Mouse (Mus musculus) limb, embryonic 12.5 days (tissue): Measurements from ENCODE around the gene Olfr128. TPM values are rescaled to one million over a fixed set of nuclear protein-coding genes. Genes with fewer than 3 reads are reported as not detected.
"Not testable (repeated sequence)": the region's sequence is repeated elsewhere in the genome, so short reads cannot be mapped to it uniquely, and the experiment has no call there.

ENCODE experiments used
- ATAC-seq: fragments of 200-750 bp; cut with Nextera tagmentation; 2 replicates; pipeline ENCODE4 v1.8.0; 2017; ENCODE audit warnings: low read depth, moderate TSS enrichment; ENCODE audit not compliant: insufficient number of reproducible peaks, insufficient read depth, low FRiP score, low TSS enrichment
- H3K27ac ChIP-seq: fragments of 300-500 bp; sonication (generic); 2 replicates; pipeline ENCODE4 v1.5.1; 2016; ENCODE audit warnings: mild to moderate bottlenecking, moderate library complexity
- H3K27me3 ChIP-seq: fragments of 300-500 bp; sonication (generic); 2 replicates; pipeline ENCODE4 v1.6.1; 2016; ENCODE audit warnings: mild to moderate bottlenecking, moderate library complexity
- H3K36me3 ChIP-seq: fragments of 300-500 bp; sonication (generic); 2 replicates; pipeline ENCODE4 v1.6.1; 2016; ENCODE audit warnings: mild to moderate bottlenecking, moderate library complexity
- H3K4me1 ChIP-seq: fragments of 300-500 bp; sonication (generic); replicated peaks from 2 replicates; pipeline ENCODE4 v1.6.1; 2016
- H3K4me2 ChIP-seq: fragments of 300-500 bp; sonication (generic); 2 replicates; pipeline ENCODE4 v1.6.1; 2016; ENCODE audit warnings: mild to moderate bottlenecking, moderate library complexity
- H3K4me3 ChIP-seq: fragments of 300-500 bp; sonication (generic); replicated peaks from 2 replicates; pipeline ENCODE4 v1.5.1; 2016; ENCODE audit warnings: mild to moderate bottlenecking
- H3K9ac ChIP-seq: fragments of 300-500 bp; sonication (generic); replicated peaks from 2 replicates; pipeline ENCODE4 v1.6.1; 2016; ENCODE audit warnings: mild to moderate bottlenecking, moderate library complexity
- H3K9me3 ChIP-seq: fragments of 300-500 bp; sonication (generic); 2 replicates; pipeline ENCODE4 v1.6.1; 2016; ENCODE audit warnings: mild to moderate bottlenecking, moderate library complexity
- WGBS: fragments of 180-500 bp; shearing (Covaris S2); methylation state at CpG from one replicate; pipeline ENCODE4 v1.1.7; 2016; 5-methylcytosine and 5-hydroxymethylcytosine counted together
- polyA plus RNA-seq: library from polyadenylated mRNA; unstranded; fragments of >200 nt; fragmentation: Nextera tagmentation; extraction: Ambion mirVana; gene quantifications from 2 replicates; pipeline ENCODE4 v1.2.1, GENCODE M21; 2016

Olfr128 gene
- not detected in 2 replicates for polyA plus RNA-seq

- ATAC-seq: no peak
- Histone ChIP-seq H3K4me2 (no peak within 1 kb of the TSS), H3K9ac (no peak within 1 kb of the TSS), H3K36me3 (no peaks in the 10 kb centered on the region), H3K4me3 (no peak within 1 kb of the TSS), H3K27ac (no peak within 1 kb of the TSS), H3K27me3 (no peaks in the 10 kb centered on the region), H3K4me1 (no peaks in the 10 kb centered on the region), H3K9me3 (no peaks in the 10 kb centered on the region)
These were observed at the start of gene Olfr128 for GRCm38 (mm10) chr17:37920248-37920647. Gene Olfr128, plus strand, starts transcription at chr17:37920548.

GRCm38 (mm10) chr17:37873830-37874229 lies 46.5 kb upstream of the Olfr128 start:
- H3K4me2 ChIP-seq: no peak overlapping the region
- WGBS: 87% methylated on average over 3 of the region's 3 CpGs
- no peaks in the 10 kb centered on the region for H3K9me3 ChIP-seq
- ATAC-seq: no peak
- no peaks in the 10 kb centered on the region for H3K36me3 ChIP-seq
- no peak overlapping the region for H3K4me3 ChIP-seq
- H3K27ac ChIP-seq: no peak overlapping the region
- H3K9ac ChIP-seq: no peak overlapping the region
- no peaks in the 10 kb centered on the region for H3K4me1 ChIP-seq
- H3K27me3 ChIP-seq: no peaks in the 10 kb centered on the region

GRCm38 (mm10) chr17:37900137-37900536 lies 20.2 kb upstream of the Olfr128 start, which contains the start of gene Olfr127:
Gene Olfr127, plus strand, starts transcription at chr17:37900437.
- Histone ChIP-seq H3K9ac (no peak within 1 kb of the TSS), H3K9me3 (no peaks in the 10 kb centered on the region), H3K4me1 (no peaks in the 10 kb centered on the region), H3K27ac (no peak within 1 kb of the TSS), H3K4me2 (no peak within 1 kb of the TSS), H3K36me3 (no peaks in the 10 kb centered on the region), H3K4me3 (no peak within 1 kb of the TSS), H3K27me3 (no peaks in the 10 kb centered on the region)
- ATAC-seq: no peak
- 80% methylated on average over 1 of the region's 1 CpGs for WGBS

GRCm38 (mm10) chr17:37906821-37907220 lies 13.5 kb upstream of the Olfr128 start:
- not testable (repeated sequence) for ATAC-seq, H3K9ac ChIP-seq, H3K4me3 ChIP-seq, H3K9me3 ChIP-seq, H3K4me2 ChIP-seq, H3K36me3 ChIP-seq, H3K4me1 ChIP-seq, H3K27me3 ChIP-seq, H3K27ac ChIP-seq
- WGBS: 74% methylated on average over 8 of the region's 8 CpGs

GRCm38 (mm10) chr17:37952979-37953378 lies 32.6 kb downstream of the Olfr128 start, which contains the start of gene Olfr761:
Gene Olfr761, minus strand, starts transcription at chr17:37953079.
- Histone ChIP-seq H3K4me1 (no peaks in the 10 kb centered on the region), H3K9me3 (no peaks in the 10 kb centered on the region), H3K9ac (no peak within 1 kb of the TSS), H3K27ac (no peak within 1 kb of the TSS), H3K27me3 (no peaks in the 10 kb centered on the region), H3K4me3 (no peak within 1 kb of the TSS), H3K36me3 (no peaks in the 10 kb centered on the region), H3K4me2 (no peak within 1 kb of the TSS)
- 81% methylated on average over 2 of the region's 2 CpGs for WGBS
- no peak for ATAC-seq

- Histone ChIP-seq H3K36me3 (no peaks in the 10 kb centered on the region), H3K4me3 (no peak overlapping the region), H3K4me1 (no peaks in the 10 kb centered on the region), H3K4me2 (no peak overlapping the region), H3K27me3 (no peaks in the 10 kb centered on the region), H3K9me3 (no peaks in the 10 kb centered on the region), H3K27ac (no peak overlapping the region), H3K9ac (no peak overlapping the region)
- ATAC-seq: no peak
- WGBS: 81% methylated on average over 3 of the region's 3 CpGs
These were observed 53.2 kb downstream of the Olfr128 start for GRCm38 (mm10) chr17:37973591-37973990.

Other genes starting within 250 kb of the Olfr128 start
- gene Olfr119, start 224.0 kb upstream of the Olfr128 start, polyA plus RNA-seq: not detected in 2 replicates
- gene Olfr120, start 198.7 kb upstream of the Olfr128 start, polyA plus RNA-seq: not detected in 2 replicates
- gene Olfr121, start 171.7 kb upstream of the Olfr128 start, polyA plus RNA-seq: not detected in 2 replicates
- gene Olfr122, start 151.9 kb upstream of the Olfr128 start, polyA plus RNA-seq: not detected in 2 replicates
- not detected in 2 replicates for gene Olfr123, start 127.0 kb upstream of the Olfr128 start, polyA plus RNA-seq
- not detected in 2 replicates for gene Olfr124, start 120.7 kb upstream of the Olfr128 start, polyA plus RNA-seq
- gene Olfr125, start 87.6 kb upstream of the Olfr128 start, polyA plus RNA-seq: not detected in 2 replicates
- not detected in 2 replicates for gene Olfr126, start 73.1 kb upstream of the Olfr128 start, polyA plus RNA-seq
- gene Olfr127, start 20.1 kb upstream of the Olfr128 start, polyA plus RNA-seq: not detected in 2 replicates
- not detected in 2 replicates for gene Olfr761, start 32.5 kb downstream of the Olfr128 start, polyA plus RNA-seq
- not detected in 2 replicates for gene Olfr129, start 139.5 kb downstream of the Olfr128 start, polyA plus RNA-seq
- gene Olfr130, start 143.4 kb downstream of the Olfr128 start, polyA plus RNA-seq: not detected in 2 replicates
- not detected in 2 replicates for gene Olfr131, start 168.1 kb downstream of the Olfr128 start, polyA plus RNA-seq
- gene Olfr132, start 214.0 kb downstream of the Olfr128 start, polyA plus RNA-seq: not detected in 2 replicates
- not detected in 2 replicates for gene Olfr133, start 224.7 kb downstream of the Olfr128 start, polyA plus RNA-seq